Mouse (Mus musculus) urinary bladder, postnatal 10 days (tissue): Measurements from ENCODE around the gene Gm17727.
"Not testable (repeated sequence)": the region's sequence is repeated elsewhere in the genome, so short reads cannot be mapped to it uniquely, and the experiment has no call there.

ENCODE experiments used
- DNase-seq: peaks from one replicate; pipeline ENCODE4 v3.0.0; 2022; ENCODE audit warnings: low spot score

Gene Gm17727

DNA sequence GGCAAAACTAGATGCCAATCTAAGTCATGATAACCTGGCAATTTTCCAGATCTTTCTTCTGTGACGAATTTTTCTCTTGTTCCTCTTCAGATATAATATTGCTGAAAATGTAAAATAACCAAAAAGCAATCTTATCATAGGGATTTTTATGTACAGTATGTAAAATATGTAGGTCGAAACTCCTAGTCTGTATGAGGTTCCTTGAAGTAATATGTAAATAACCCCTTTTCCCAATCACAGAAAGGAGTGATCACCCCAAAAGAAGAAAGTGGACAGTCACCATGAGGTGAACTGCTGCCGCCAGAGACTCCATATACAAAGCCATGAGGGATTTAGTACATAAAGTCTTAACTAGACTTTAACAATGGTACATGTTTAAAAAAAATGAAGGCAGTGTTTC is at the start of gene Gm17727:
Gene Gm17727, minus strand, starts transcription at position 101 of the 400 bp plus-strand sequence.
- DNase-seq: no peak

- DNase-seq: not testable (repeated sequence)
Measured at GRCm38 (mm10) chr9:35817881-35818280, 40.0 kb upstream of the Gm17727 start.

- DNase-seq: no peak
Measured at GRCm38 (mm10) chr9:35798146-35798545, 20.2 kb upstream of the Gm17727 start.

GRCm38 (mm10) chr9:35790001-35790400 is 12.1 kb upstream of the Gm17727 start, which contains the start of the genes Gm27235 and D730048I06Rik:
TSS of gene Gm27235 (minus strand) at chr9:35790101.
TSS of gene D730048I06Rik (minus strand) at chr9:35790112.
- DNase-seq: no peak

GRCm38 (mm10) chr9:35756843-35757242 is 21.1 kb downstream of the Gm17727 start:
- DNase-seq: no peak

DNA sequence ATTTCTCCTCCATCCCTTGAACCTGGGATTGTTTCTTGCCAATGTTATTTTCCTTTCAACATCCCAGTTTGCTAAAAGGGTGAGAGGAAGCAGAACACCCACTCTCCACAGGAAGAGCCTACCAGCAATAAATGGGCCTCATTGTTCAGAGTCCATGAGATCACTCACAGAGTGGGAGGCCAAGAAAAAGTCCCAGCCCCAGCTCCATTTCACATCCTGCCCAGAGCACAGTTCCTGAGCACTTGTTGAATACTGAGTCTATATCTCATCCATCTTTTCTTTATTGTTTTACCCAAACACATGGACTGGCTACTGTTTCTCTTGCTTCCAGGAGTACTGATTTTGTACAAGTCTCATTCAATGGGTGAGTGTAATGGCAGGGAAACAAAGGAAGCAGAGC is 37.2 kb downstream of the Gm17727 start, which contains the start of gene Gm17677:
Gene Gm17677, plus strand, starts transcription at position 301 of the 400 bp plus-strand sequence.
- DNase-seq: no peak
